Mouse (Mus musculus) C2C12 (cell line): ENCODE data around the gene H2afb3.

Source experiments
- CTCF ChIP-seq: IDR thresholded peaks from one replicate; pipeline ENCODE4 v1.5.1; 2011; ENCODE audit not compliant: control insufficient read depth, insufficient read depth, insufficient read length
- MAX ChIP-seq: IDR thresholded peaks from one replicate; pipeline ENCODE4 v1.6.1; 2011; ENCODE audit warnings: mild to moderate bottlenecking, control low read depth
- MYOG ChIP-seq: IDR thresholded peaks from one replicate; pipeline ENCODE4 v1.6.1; 2011; ENCODE audit not compliant: control insufficient read depth, insufficient read length; ENCODE audit errors: extremely low read depth

DNA sequence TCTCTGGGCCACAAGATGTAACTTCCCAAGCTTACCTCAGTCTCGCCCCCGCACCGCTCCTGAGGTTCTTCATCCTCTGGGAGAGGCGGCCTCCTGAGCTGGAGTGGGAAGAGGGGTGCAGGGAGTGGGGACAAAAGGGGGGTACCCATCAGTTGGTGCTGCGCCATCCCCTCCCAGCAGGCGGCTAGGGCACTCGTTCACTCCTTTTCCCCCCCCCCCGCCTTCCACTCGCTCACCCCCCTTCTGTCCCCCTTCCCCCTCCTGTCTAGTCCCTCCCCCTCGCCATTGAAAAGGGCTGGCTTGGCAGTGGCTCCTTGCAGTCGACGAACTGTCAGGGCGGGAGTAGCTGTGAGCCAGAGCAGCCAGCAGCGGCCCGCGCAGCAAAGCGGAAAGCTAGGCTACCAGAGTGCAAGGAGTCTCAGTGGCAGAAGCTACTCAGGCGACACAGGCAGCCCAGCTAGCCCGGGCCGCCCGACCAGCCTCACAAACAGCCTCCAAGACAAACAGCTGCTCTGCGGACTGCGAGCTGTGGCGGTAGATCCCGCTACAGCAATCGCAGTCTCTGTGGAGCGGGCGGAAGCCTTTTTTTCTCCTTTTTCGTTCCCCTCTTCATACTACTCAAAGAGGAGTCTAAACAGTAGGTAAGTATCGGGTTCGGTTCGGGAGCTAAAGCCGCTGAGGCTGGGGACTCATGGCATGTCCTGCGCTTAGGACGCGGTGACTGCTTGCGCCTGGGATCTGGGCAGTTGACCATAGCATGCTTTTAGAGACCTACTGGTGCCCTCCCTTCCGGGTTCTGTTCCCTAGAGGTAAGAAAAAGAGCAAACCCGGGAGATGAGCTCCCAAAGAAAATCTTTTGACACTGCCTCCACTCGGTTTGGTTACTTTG is 22.6 kb downstream of the H2afb3 start, which contains the start of gene Pcdh11x:
- TF ChIP-seq CTCF (no peak), MAX (no peak), MYOG (no peak)
